Mouse (Mus musculus): ENCODE data around the gene Phf11c.

DNA sequence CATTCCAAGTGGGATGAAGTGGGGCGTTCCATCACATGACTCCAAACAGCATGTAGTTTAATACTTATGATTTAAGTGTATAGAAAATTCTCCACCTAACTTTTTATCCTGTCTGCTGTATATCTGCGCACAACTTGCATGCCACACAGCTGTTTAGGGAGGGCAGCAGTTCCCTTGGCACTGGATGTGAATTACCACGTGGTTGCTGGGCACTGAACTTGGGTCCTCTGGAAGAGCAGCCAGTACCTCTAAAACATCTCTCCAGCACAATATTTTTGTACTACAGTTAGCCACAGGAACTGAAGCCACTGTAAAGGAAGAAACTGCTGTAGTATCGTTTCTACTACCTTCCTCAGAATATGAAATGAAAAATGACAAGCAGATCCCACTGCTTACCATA lies 23.0 kb upstream of the Phf11c start:
- no peak for TF ChIP-seq CTCF (IDR thresholded peaks at IDR 0.05; ENCODE audit: low read depth)
- no peak for TF ChIP-seq EP300 (IDR thresholded peaks at IDR 0.05; ENCODE audit: low read depth)
